Mouse (Mus musculus) cerebellum, postnatal 4 days (tissue): ENCODE data around the gene Hkdc1.
"Not testable (repeated sequence)": the region's sequence is repeated elsewhere in the genome, so short reads cannot be mapped to it uniquely, and the experiment has no call there.

Experiments
- DNase-seq, 2 experiments: peaks; one replicate each; pipeline ENCODE4 v3.0.0; 2022; ENCODE audit warnings: low spot score in 2 of 2, mixed read lengths in 1 of 2

Gene Hkdc1

GRCm38 (mm10) chr10:62422255-62422654, at the start of gene Hkdc1:
Gene Hkdc1, minus strand, starts transcription at chr10:62422491.
- DNase-seq = no peak

GRCm38 (mm10) chr10:62471105-62471504, 48.8 kb upstream of the Hkdc1 start:
- DNase-seq = no peak

GRCm38 (mm10) chr10:62469736-62470135, 47.4 kb upstream of the Hkdc1 start:
- DNase-seq = no peak

GRCm38 (mm10) chr10:62461321-62461720, 39.0 kb upstream of the Hkdc1 start:
- no peak for DNase-seq

GRCm38 (mm10) chr10:62452001-62452400, 29.7 kb upstream of the Hkdc1 start:
- DNase-seq = not testable (repeated sequence)

- DNase-seq = no peak
These were observed 28.0 kb upstream of the Hkdc1 start for GRCm38 (mm10) chr10:62450280-62450640.

GRCm38 (mm10) chr10:62449364-62450279, 27.3 kb upstream of the Hkdc1 start, which contains the start of the genes 4930507D05Rik and Supv3l1:
Gene 4930507D05Rik, plus strand, starts transcription at chr10:62449489.
Gene Supv3l1, minus strand, starts transcription at chr10:62449738.
- DNase-seq = peak; percentile 89 to 95

GRCm38 (mm10) chr10:62430427-62430826, 8.1 kb upstream of the Hkdc1 start:
- DNase-seq = no peak

- DNase-seq = no peak
These were observed 3.0 kb upstream of the Hkdc1 start for GRCm38 (mm10) chr10:62425081-62425871.

- no peak for DNase-seq
These were observed 1.2 kb downstream of the Hkdc1 start for GRCm38 (mm10) chr10:62421127-62421526.

- no peak for DNase-seq
These were observed 1.9 kb downstream of the Hkdc1 start for GRCm38 (mm10) chr10:62420399-62420798.

GRCm38 (mm10) chr10:62419422-62419821, 2.9 kb downstream of the Hkdc1 start:
- DNase-seq = no peak

- no peak for DNase-seq
These were observed 3.4 kb downstream of the Hkdc1 start for GRCm38 (mm10) chr10:62418831-62419356.

- no peak for DNase-seq
These were observed 8.7 kb downstream of the Hkdc1 start for GRCm38 (mm10) chr10:62413606-62413982.

GRCm38 (mm10) chr10:62412906-62413605, 9.2 kb downstream of the Hkdc1 start:
- DNase-seq = no peak

- no peak for DNase-seq
These were observed 10.6 kb downstream of the Hkdc1 start for GRCm38 (mm10) chr10:62411431-62412410.

- DNase-seq = peak; percentile 49 to 74
These were observed 11.3 kb downstream of the Hkdc1 start for GRCm38 (mm10) chr10:62410943-62411342.

GRCm38 (mm10) chr10:62404901-62405300, 17.4 kb downstream of the Hkdc1 start:
- DNase-seq = no peak

GRCm38 (mm10) chr10:62401641-62402111, 20.6 kb downstream of the Hkdc1 start:
- DNase-seq = peak in 1 of 2 experiments; percentile 39

GRCm38 (mm10) chr10:62383011-62383410, 39.3 kb downstream of the Hkdc1 start:
- no peak for DNase-seq
